Mouse (Mus musculus) left cerebral cortex, postnatal 4 days (tissue): Measurements from ENCODE around the gene Drd3. TPM values are rescaled to one million over a fixed set of nuclear protein-coding genes. Genes with fewer than 3 reads are reported as not detected.

Source experiments
- DNase-seq: peaks from one replicate; pipeline ENCODE4 v3.0.0-alpha.2; 2022
- intact Hi-C: fragments of 180-260 bp; cut with DNase I; formaldehyde crosslinking; loops from one replicate; pipeline ENCODE4 v1.15.1; 2025
- microRNA-seq: library from miRNA; unstranded; fragments of <30 nt; microRNA quantifications from one replicate; pipeline ENCODE4 v1.2.0, GENCODE M21; 2022
- total RNA-seq, 2 experiments: library from RNA; stranded (reverse); gene quantifications; 2 replicates each; pipeline ENCODE4 v1.2.3; 2021

The Drd3 gene
- total RNA-seq, 2 experiments from 2014 or later = 0.26 to 0.46 TPM

DNA sequence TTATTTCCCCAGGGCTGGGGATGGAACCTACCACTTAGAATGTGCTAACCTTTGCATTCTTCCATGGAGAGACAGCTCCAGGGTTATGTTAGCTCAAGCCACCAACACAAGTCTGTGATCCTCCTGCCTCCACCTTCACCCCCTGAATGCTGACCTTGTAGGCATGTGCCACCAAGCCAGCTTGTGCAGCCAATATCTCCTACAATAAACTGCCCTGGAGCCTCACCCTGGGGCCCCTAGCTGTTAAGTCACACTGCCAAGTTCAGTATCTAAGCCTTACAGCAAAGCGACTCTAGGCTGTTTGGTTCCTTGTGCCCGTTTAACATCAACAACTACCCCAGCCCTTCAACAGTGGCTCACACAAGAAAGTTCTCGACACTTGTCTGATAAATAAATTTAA, 47.3 kb downstream of the Drd3 start:
- DNase-seq = no peak
- intact Hi-C loops = loop anchor here (10.0 kb wide), 1 partner anchor 286 kb away; no protein-coding TSS in a partner anchor

DNA sequence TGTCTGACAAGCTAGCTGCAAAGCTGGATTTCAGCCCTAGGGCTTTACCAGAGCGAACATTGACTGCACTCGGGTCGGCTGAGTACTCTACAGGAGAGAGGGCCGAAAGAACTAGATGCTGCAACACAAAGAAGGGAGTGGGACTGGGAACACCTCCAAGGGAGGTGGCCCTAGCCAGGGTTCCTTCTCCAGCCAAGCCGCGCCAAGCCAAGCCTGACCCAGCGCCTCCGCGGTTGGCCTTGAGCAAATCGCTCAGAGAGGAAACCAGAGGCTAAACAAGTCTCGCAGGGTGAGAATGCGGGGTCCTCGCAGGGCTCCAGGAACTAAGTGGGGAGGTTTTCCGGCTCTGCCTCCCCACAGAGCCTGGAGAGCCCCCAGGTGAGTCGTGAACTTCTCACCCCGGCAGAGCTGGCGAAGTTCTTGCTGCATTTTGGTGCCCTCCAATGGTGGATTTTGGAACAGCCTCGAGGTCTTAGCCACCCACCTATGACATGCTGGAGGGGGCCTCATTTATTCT, 48.0 kb downstream of the Drd3 start:
- intact Hi-C loops = loop anchor here (10.0 kb wide), 1 partner anchor 287 kb away; no protein-coding TSS in a partner anchor
- DNase-seq = peak; percentile 80

DNA sequence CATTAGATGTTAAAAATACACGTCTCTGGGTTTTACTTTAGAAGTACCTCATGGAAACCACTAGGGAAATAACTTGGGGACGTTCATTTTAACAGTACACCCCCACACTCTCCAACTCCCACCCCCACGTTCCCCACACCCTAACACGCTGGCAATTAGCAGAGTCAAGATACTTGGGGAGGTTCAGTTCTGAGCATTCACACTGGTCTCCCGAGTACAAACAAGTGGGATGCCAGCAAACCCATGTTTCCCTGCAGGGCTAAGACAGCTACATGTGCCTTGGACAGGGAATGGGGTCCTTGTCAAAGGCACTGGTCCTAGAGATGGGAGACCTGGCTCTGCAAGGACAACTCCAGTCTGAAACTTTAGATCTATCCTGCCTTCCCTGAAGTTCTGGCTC, 48.6 kb downstream of the Drd3 start:
- intact Hi-C loops = loop anchor here (10.0 kb wide), 1 partner anchor 288 kb away; no protein-coding TSS in a partner anchor
- DNase-seq = no peak

DNA sequence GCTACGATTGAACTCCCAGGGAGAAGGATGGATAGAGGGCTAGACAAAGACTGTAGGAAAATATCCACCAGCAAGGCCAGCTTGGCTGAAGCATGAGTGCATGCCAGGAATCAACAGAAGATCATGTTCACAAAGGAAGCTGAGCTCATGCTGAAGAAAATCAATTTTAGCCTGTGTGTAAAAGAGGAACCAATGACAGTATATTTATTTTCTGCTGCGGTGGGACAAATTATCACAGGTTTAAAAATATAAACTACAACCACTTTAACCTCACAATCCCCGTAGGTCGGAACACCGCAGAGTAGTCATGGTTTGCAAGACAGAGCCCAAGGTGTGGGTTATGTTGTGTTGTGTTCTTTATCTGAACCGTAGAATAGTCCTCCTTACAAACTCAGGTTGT, 50.5 kb downstream of the Drd3 start:
- no peak for DNase-seq

DNA sequence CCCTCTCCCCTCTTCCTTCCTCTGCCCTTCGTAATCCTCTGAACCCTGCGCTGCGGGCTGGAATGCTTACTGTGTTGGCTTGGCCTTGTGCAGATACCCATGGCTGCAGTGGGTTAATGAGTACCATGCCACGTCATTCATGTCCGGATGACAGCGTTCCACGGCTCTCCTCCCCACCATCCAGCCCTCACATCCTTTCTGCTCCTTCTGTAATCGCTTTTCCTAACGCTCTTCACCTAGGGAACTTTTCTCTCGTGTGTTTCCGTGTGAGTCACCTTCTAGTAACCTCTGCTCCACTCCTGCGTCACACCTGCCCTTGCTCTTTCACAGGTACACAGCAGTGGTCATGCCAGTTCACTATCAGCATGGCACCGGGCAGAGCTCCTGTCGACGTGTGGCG, 53.2 kb downstream of the Drd3 start:
- DNase-seq = no peak
- intact Hi-C loops = loop anchor here (10.0 kb wide), 1 partner anchor 292 kb away; no protein-coding TSS in a partner anchor

More for the DNA sequence above, 50.5 kb downstream of the Drd3 start:
- intact Hi-C loops = loop anchor here (10.0 kb wide), 1 partner anchor 290 kb away; no protein-coding TSS in a partner anchor

DNA sequence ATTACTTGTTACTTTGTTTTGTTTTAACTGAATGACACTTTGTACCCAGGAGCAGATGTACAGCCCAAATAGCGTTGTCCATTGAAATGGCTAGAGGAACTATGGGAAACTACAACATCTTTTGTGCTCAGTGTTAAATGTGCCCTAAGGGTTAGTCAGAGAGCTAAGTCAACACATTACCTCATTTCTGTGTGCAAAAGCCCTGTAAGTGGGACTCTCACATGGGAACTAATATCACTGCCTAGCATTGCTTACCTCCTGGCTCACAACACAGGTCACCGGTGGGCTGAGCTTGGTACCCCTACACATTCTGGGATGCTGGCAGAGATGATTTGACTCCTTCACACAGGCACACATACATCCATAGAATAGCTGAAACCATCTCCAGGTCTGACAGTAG, 55.6 kb downstream of the Drd3 start:
- intact Hi-C loops = loop anchor here (10.0 kb wide), 1 partner anchor 295 kb away; no protein-coding TSS in a partner anchor

DNA sequence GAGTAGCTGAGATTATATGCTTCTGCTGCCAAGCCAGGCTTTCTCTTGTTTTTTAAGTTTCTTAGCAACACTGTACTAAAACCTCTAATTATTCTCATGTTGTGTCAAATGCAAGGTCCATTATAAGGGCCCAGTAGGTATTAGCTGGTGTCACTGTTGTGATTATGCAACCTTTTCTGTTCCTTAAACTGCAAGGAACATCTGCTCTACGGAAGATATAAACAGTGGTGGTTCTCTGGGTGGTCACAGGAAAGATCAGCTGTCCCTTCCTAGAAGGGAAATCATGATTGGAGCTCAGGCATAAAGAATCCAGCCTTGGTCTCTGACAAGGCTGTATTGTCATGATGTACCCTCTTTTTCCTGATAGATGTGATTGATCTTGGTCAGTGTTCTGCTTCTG, 57.6 kb downstream of the Drd3 start:
- intact Hi-C loops = no loop called here

More for the DNA sequence above, 55.6 kb downstream of the Drd3 start:
- no peak for DNase-seq

DNA sequence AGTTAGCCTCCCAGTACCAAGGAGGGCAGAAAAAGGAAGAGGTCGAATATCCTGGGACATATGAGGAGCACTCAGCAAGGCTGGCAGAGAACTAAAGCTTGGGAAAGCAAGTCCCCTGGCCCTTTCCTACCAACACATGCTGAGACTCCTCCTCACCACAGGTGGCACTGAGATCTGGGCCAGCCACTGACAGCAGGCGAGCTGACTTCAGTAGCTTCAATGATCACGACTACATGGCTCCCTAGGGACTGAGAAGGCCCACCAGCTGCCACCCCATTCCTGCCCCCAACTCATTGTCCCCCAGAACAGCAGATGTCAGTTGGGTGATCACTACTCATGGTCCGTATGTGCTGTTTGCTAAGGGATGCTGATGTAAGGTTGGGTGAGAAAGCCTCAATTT, 60.8 kb downstream of the Drd3 start:
- peak; percentile 73 for DNase-seq
- intact Hi-C loops = no loop called here

More for the DNA sequence above, 57.6 kb downstream of the Drd3 start:
- DNase-seq = no peak

DNA sequence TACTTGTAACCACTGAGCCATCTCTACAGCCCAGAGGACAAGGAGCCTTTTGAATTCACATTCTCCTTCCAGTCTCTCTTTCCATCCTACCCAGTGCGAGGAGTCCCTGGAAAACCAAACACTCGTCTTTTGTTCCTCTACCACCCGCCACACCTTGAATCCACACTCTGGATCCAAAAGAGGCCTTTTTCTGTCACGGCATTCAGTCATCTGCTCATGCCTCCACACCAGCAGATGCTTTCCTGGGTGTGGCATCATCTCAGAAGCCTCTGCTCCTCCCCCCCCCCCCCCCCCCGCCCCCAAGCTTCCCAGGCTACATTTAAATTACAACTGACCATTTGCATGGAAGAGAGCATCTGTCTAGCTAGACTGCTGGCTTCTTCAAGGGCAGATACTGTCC, 62.5 kb downstream of the Drd3 start:
- intact Hi-C loops = no loop called here
- DNase-seq = no peak

DNA sequence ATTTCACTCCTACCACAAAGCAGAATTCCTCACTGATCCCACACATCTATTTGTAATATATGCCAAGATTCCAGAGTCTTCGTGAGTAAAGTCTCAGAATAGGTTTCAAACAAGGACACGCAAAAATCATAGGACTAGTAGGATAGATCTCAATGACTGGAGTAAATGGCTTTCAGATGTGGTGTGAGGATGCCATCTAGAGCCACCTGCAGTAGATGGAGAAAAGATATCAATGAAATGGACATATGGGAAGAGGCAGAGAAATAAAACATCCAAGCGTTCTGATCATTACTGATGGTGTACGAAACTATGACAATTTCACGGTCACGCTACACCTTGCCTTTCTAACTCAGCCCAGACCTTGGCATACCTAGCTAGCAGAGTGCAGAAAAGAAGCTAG, 64.6 kb downstream of the Drd3 start:
- no peak for DNase-seq
- intact Hi-C loops = no loop called here

DNA sequence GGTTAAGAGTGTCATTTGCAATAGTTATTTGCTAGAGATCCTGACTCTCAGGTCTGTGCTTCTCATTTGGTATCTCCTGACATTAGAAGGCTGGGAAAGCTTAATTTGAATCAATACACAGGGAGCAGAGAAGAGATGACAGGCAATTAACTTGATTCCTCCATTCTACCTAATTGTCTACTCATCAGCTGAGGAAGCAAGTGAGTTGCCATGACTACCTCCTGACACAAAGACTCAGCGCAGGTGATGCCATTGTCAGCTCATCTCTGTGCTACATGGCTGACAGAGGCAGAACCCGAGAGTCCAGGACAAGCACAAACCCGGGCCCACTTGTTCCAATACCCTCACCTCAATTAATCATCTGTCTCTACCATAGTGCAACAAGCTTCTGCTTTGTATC, 73.7 kb downstream of the Drd3 start:
- intact Hi-C loops = no loop called here
- no peak for DNase-seq

DNA sequence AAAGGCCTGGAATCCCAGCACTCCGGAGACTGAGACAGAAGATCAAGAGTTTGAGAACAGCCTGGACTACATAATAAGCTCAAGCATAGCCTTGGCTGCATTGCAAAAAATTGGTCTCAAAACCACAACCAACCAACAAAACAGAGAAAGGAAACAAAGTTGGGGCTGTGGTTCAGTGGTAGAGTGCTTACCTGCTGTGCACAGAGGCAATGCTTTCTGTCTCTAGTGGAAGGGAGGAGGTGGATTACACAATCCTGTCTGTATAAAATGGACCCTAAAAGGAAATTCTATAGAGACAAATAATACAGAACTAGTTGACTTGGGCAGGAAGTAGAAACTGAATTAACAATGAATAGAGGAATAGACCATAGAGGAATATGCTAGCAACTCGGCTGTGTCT, 78.1 kb downstream of the Drd3 start:
- DNase-seq = no peak
- intact Hi-C loops = no loop called here

DNA sequence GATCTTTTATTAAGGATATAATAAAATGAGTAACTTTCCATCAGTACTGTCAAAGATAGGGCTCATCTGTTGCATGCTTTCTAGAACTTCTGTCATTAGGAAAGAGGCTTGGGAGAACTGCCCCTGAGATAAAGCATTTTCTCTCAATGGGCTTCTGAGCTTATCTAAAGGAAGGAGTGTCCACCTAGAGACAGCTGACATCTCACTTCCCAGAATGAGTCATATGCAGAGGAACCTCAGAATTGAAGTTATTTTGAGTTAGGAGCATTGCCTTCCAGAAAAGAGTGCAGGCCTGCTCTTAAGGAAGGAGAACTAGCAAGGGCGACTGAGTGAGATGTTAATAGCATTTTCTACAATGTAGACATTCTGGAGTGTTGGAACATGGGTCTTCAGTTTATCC, 87.4 kb downstream of the Drd3 start:
- intact Hi-C loops = no loop called here

DNA sequence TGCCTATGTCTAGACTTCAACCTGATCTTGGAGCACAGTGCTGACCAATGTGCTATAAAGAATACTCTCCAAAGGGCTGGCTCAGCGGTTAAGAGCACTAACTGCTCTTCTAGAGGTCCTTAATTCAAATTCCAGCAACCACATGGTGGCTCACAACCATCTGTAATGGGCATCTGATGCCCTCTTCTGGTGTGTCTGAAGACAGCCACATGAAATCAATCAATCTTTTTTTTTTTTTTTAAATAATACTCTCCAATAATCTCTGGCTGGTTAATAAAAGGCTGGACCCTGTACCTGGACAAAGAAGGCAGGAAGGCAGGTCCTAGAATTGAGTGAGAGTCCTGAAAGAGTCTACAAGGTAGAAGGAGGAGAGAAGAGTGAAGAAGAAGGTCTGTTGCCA, 96.0 kb downstream of the Drd3 start:
- no peak for DNase-seq
- intact Hi-C loops = no loop called here

More for the DNA sequence above, 87.4 kb downstream of the Drd3 start:
- DNase-seq = no peak

DNA sequence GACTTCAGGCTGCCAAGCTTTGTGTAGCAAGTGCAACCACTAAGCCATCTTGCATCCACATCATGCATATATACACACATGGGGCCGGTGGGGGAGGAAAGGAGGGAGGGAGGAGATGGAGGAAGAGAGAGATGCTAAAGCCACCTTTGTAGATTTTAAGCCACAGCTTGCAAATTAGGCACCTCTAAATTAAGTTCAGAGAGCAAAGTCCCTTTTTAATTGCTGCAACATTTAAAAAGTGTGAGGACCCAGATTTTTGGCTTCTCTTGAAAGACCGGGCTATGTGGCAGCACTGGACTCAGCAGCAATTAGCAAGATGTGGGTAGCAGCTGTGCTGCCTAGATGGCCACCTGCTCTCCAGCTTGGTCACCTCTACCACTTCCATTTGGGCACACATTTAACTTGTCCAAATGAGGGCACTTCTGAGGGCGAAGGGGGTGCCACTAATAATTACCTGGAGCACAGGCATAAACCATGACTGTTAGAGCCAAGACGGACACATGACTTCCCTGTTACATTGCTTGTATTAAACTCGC, 105.2 kb downstream of the Drd3 start:
- intact Hi-C loops = no loop called here
- no peak for DNase-seq

DNA sequence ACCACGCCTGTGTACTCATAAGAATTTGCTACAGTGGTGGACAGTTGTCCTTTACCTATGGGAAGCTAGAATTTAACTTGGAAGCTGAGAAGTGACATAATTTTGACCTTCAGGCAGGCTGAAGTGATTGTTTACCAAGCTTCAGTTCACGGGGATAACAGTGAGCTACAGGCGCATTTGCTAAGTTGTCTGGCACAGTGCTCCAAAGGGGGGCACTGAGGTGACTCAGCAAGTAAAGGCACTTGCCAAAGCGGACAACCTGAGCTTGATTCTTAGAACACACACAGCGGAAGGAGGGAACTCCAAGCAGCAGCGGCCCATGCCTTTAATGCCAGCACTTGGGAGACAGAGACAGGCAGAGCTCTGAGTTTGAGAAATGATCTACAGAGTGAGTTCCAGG, 106.8 kb downstream of the Drd3 start:
- DNase-seq = no peak
- intact Hi-C loops = no loop called here

DNA sequence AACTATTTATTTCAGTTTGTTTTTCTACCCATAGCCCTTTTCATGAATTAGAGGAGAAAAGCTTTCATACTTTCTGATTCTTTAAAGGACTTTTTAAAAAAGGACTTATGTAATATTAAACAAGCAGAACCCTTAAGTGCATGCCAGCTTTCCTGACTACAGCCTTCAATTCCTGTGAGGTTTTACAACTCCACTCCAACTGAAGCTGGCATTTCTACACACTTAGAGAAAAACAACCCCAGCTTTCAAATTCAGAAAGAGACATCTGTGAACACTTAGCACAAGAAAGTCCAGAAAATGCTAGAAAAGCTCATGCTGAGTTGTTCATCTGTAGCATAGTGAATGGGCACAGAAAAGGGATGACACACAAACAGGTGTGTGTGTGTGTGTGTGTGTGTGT, 116.0 kb downstream of the Drd3 start:
- no peak for DNase-seq
- intact Hi-C loops = no loop called here

DNA sequence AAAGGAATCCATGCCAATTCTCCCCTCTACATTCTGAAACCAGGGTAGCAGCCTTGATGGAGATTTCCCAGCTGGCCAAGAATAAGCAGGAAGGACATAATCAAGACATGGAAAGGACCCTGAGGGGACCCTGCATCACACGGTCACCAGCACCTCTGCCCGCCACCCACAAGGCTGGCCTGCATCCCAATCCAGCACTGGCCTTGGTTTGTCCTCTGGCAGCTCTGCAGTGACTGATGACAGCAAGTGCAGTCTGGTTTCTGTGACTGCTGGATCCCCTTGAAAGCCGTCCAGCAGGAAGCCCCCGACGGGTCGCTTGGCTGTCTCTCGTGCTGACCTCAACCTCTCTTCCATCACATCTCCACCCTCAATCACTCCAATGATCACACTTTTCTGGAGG, 117.6 kb downstream of the Drd3 start:
- intact Hi-C loops = no loop called here

More for the DNA sequence above, 117.6 kb downstream of the Drd3 start:
- DNase-seq = no peak

Small RNAs within 50 kb of the gene (microRNA-seq; reads per million reads assigned to microRNA genes)
- gene Gm25996 = not detected

Other genes starting within 250 kb of the Drd3 start
- not detected for gene Tigit, start 89.9 kb upstream of the Drd3 start, total RNA-seq
- 1 to 10 TPM; 2.4 to 3.8 TPM for gene Ccdc191, start 135.8 kb downstream of the Drd3 start, total RNA-seq
- gene Qtrt2, start 172.8 kb downstream of the Drd3 start, total RNA-seq = 10 to 100 TPM; 32.9 to 35.3 TPM
- gene Zdhhc23, start 225.8 kb downstream of the Drd3 start, total RNA-seq = 10 to 100 TPM; 26.1 to 26.7 TPM